Mouse (Mus musculus) testis, postnatal 14 days (tissue): ENCODE results near the gene Ntrk3.

Source experiments
- DNase-seq: peaks from one replicate; pipeline ENCODE4 v3.0.0; 2021; ENCODE audit warnings: low spot score

The Ntrk3 gene

DNA sequence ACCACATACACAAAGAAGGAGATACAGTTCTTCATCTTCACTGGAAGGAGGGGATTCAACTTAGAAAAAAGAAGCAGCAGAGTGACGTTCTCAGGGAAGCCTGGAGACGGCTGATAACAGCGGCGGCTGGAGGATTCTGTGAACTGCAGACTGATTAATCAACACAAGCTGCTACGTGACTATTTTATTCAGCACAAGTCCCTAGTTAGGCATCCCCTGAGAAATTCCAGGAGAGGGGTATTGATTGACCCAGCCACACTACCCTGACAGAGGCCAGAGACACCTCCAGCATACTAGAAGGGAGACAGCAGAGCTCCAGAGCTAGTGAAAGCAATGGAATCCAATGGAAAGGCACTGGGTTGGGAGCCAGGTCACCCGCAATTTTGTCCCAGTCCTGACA lies 516.1 kb downstream of the Ntrk3 start:
- no peak for DNase-seq

GRCm38 (mm10) chr7:78220949-78221348 lies 516.9 kb downstream of the Ntrk3 start:
- DNase-seq: no peak

- DNase-seq: no peak
These were observed 546.7 kb downstream of the Ntrk3 start for GRCm38 (mm10) chr7:78190931-78191653.

GRCm38 (mm10) chr7:78185578-78185977 lies 552.2 kb downstream of the Ntrk3 start:
- DNase-seq: no peak

DNA sequence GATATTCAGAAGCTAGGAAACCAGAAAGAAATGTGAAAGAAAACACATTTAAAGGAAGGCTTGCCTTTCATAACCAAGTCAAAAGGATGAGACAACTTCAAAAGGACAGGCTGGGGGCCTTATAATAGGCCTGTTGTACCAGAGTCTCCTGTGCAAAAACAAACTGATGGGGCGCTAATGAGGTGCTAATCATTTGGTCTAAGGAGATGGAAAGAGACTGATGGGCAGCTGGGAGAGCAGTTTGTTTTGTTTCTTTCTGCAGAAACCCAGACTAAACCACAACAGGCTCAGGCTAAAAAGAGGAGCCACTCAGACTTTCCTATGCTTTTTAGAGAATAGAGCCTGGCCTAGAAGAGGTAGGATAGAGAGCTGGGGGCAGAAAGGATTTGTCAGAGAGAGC lies 554.4 kb downstream of the Ntrk3 start:
- DNase-seq: no peak

DNA sequence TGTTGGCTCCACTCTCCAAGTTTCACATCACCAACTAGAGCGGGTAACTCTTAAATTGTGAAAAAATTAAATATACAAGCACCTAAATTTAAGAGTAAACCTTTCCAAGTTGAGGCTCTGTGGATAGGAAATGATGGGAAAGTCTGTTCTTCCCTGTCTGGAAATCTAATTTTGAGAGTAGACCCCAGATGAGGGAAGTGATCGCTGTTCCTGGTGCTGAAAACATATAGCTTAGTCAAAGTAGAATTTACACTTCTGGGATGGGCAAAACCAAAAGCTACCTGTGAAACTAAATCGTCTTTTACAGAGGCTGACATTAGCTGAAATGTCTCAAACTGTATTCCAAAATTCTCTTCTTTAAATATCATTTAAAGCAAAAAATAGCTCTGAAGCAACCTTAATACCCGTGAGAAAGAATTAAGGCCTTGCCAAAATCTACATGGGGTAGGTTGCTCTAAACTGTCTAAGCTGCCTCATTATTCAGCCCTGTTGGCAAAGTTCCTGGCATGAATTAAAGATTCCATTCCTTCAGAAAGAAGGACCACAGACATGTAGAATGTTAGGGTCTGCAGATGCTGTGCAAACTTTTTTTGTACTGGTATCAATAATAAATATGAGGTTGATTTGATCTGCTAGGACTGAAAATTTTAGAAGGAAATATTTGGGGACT lies 557.7 kb downstream of the Ntrk3 start:
- DNase-seq: no peak

DNA sequence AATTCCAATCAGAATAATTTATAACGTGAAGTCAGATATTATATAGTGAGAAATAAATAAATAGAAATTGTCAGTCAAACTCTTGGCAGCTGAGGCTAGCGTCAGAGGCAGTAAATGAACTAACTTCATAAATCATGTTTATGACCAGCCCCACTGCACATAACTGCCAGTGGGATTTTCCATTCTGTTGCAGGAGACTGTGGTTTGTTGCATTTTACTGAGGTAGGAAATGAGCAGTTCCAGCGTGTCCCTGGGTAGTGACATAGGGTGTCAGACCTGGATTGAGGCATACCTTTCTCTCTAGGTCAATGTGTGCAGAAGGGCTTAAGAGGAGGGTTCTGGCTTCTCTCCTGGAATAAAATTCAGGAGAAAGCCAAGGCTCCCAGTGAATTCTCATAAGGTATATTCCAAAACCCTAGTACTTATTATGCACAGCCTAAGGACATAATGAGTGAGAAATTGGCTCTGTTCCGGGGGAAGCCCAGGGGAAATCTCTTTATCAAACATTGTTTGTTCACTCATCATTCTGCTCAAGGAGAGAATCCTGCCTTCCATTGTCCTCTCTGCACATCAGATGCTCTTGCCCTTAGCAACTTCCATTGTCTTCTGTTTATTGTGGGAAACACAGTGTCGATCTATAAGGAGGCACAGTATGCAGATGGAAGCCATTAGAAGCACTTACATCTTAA lies 565.4 kb downstream of the Ntrk3 start:
- DNase-seq: no peak

DNA sequence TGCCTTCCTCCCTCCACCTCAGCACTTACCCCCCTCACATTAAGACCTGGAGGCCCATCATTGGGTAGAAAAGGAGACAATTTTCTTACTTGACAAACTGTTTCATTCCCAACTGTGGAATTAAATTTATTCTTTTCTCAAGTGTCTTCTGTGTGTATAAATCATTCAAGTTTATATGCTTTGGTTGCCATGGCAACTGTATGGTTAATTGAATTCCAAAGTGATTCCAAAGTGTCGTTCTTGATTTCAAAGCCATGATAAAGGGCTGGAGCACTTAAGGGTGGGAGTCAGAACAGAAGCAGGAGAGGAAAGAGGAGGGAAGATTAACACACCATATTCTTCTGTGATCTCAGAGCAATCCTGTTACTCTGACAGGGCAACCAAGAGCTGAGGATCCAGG lies 572.3 kb downstream of the Ntrk3 start:
- no peak for DNase-seq

DNA sequence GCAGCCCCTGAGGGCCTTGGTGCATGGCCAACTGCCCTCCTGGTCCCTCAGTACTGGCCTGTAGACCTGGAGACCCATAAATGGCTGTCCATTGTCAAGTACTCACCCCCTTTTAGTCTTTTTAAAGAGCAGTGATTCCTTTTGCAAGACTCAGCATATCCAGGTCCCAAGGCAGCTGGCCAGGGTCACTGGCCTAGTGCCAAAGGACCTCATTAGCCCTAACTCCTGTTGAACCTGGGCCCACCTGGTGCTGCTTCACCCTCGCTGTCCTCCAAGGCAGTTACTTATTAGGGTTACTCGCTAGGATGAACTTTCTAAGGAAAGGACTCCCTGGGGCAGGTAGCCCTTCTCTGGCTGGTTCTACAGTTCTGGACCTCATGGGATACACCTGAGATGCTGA lies 579.9 kb downstream of the Ntrk3 start:
- no peak for DNase-seq

- no peak for DNase-seq
These were observed 592.6 kb downstream of the Ntrk3 start for GRCm38 (mm10) chr7:78145251-78145650.

- DNase-seq: no peak
These were observed 593.0 kb downstream of the Ntrk3 start for GRCm38 (mm10) chr7:78144849-78145248.

DNA sequence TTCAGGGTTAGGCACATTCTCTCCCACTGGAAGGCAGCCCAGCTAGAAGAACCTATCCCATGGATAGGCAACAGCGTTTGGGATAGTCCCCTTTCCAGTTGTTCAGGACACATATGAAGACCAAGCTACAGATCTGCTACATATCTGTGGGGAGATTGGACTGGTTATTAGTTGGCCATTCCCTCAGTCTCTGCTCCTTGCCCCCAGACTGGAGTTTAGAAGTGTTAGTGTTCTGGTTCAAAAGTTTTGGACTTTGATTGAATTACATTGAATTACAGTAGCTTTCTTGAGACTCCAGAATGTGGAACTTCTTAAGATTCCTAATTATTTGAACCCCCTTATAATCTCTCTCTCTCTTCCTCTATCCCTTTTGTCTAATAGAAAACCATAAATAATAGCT lies 607.8 kb downstream of the Ntrk3 start:
- no peak for DNase-seq
